Mouse (Mus musculus): ENCODE measurements around the gene Cpm. TPM values are rescaled to one million over a fixed set of nuclear protein-coding genes. Genes with fewer than 3 reads are reported as not detected.
"Not testable (repeated sequence)": the region's sequence is repeated elsewhere in the genome, so short reads cannot be mapped to it uniquely, and the experiment has no call there.

Gene Cpm
- 1 to 10 TPM; 2.8 to 3.6 TPM for total RNA-seq (2021)

GRCm38 (mm10) chr10:117629169-117629971 lies at the start of gene Cpm:
TSS of gene Cpm (plus strand) at chr10:117629500.
- peak; percentile 74 for DNase-seq

GRCm38 (mm10) chr10:117579771-117580284 lies 49.5 kb upstream of the Cpm start:
- DNase-seq = no peak

- no peak for DNase-seq
These were observed 48.9 kb upstream of the Cpm start for GRCm38 (mm10) chr10:117580405-117580804.

GRCm38 (mm10) chr10:117581007-117581752 lies 48.1 kb upstream of the Cpm start:
- no peak for DNase-seq

- no peak for DNase-seq
These were observed 47.6 kb upstream of the Cpm start for GRCm38 (mm10) chr10:117581753-117582062.

- DNase-seq = no peak
These were observed 45.9 kb upstream of the Cpm start for GRCm38 (mm10) chr10:117583155-117584061.

- no peak for DNase-seq
These were observed 45.2 kb upstream of the Cpm start for GRCm38 (mm10) chr10:117584102-117584501.

GRCm38 (mm10) chr10:117584566-117585515 lies 44.5 kb upstream of the Cpm start:
- DNase-seq = no peak

- no peak for DNase-seq
These were observed 43.5 kb upstream of the Cpm start for GRCm38 (mm10) chr10:117585600-117586299.

GRCm38 (mm10) chr10:117586859-117587258 lies 42.4 kb upstream of the Cpm start:
- no peak for DNase-seq

GRCm38 (mm10) chr10:117587335-117587734 lies 42.0 kb upstream of the Cpm start:
- no peak for DNase-seq

- not testable (repeated sequence) for DNase-seq
These were observed 40.7 kb upstream of the Cpm start for GRCm38 (mm10) chr10:117588416-117589143.

- no peak for DNase-seq
These were observed 40.0 kb upstream of the Cpm start for GRCm38 (mm10) chr10:117589144-117589940.

GRCm38 (mm10) chr10:117590331-117591301 lies 38.7 kb upstream of the Cpm start:
- no peak for DNase-seq

GRCm38 (mm10) chr10:117591766-117592165 lies 37.5 kb upstream of the Cpm start:
- DNase-seq = no peak

GRCm38 (mm10) chr10:117592306-117593040 lies 36.8 kb upstream of the Cpm start:
- no peak for DNase-seq

GRCm38 (mm10) chr10:117593041-117593570 lies 36.2 kb upstream of the Cpm start:
- DNase-seq = no peak
